Mouse (Mus musculus) embryonic facial prominence, embryonic 11.5 days (tissue): ENCODE measurements at regions not wholly inside any gene's neighbourhood (a gene's known extent, or its start where the extent isn't known, plus 50 kb on each side); places are given as distances from the start of the nearest gene placed in this dataset.
"Not testable (repeated sequence)": the region's sequence is repeated elsewhere in the genome, so short reads cannot be mapped to it uniquely, and the experiment has no call there.

ENCODE experiments used
- ATAC-seq: fragments of 200-750 bp; cut with Nextera tagmentation; replicated peaks from 2 replicates; pipeline ENCODE4 v1.8.0; 2017; ENCODE audit warnings: low read depth; ENCODE audit not compliant: insufficient number of reproducible peaks, low FRiP score, low TSS enrichment
- DNase-seq: peaks from one replicate; pipeline ENCODE4 v3.0.0-alpha.2; 2015; ENCODE audit warnings: low spot score
- H3K27ac ChIP-seq: fragments of 300-500 bp; sonication (generic); replicated peaks from 2 replicates; pipeline ENCODE4 v1.5.1; 2014; ENCODE audit warnings: mild to moderate bottlenecking, low read depth, low read length, control low read depth
- H3K27me3 ChIP-seq: fragments of 300-500 bp; sonication (generic); 2 replicates; pipeline ENCODE4 v1.6.1; 2014; ENCODE audit warnings: mild to moderate bottlenecking, low read length, moderate library complexity, mixed read lengths; ENCODE audit not compliant: control insufficient read depth, insufficient read depth
- H3K36me3 ChIP-seq: fragments of 300-500 bp; sonication (generic); replicated peaks from 2 replicates; pipeline ENCODE4 v1.6.1; 2014; ENCODE audit warnings: low read depth, mild to moderate bottlenecking, low read length, moderate library complexity, mixed read lengths; ENCODE audit not compliant: control insufficient read depth, insufficient read depth
- H3K4me1 ChIP-seq: fragments of 300-500 bp; sonication (generic); 2 replicates; pipeline ENCODE4 v1.6.1; 2014; ENCODE audit warnings: low read length, mixed read lengths; ENCODE audit not compliant: control insufficient read depth, insufficient read depth
- H3K4me2 ChIP-seq: fragments of 300-500 bp; sonication (generic); 2 replicates; pipeline ENCODE4 v1.6.1; 2014; ENCODE audit warnings: low read depth, mild to moderate bottlenecking, control low read depth, low read length, moderate library complexity
- H3K4me3 ChIP-seq: fragments of 300-500 bp; sonication (generic); 2 replicates; pipeline ENCODE4 v1.5.1; 2014; ENCODE audit warnings: low read depth, low read length, control low read depth
- H3K9ac ChIP-seq: fragments of 300-500 bp; sonication (generic); replicated peaks from 2 replicates; pipeline ENCODE4 v1.6.1; 2014; ENCODE audit warnings: mild to moderate bottlenecking, control low read depth, low read length
- H3K9me3 ChIP-seq: fragments of 300-500 bp; sonication (generic); replicated peaks from 2 replicates; pipeline ENCODE4 v1.6.1; 2016; ENCODE audit warnings: mild to moderate bottlenecking, low read length, inconsistent platforms, mixed read lengths; ENCODE audit not compliant: control insufficient read depth
- WGBS: fragments of 180-500 bp; shearing (Covaris S2); extraction: QIAGEN DNeasy Blood & Tissue Kit; methylation state at CpG from one replicate; pipeline ENCODE4 v1.1.7; 2014; 5-methylcytosine and 5-hydroxymethylcytosine counted together

- Histone ChIP-seq H3K9ac (no peak overlapping the region), H3K4me3 (no peak overlapping the region), H3K36me3 (no peaks in the 10 kb centered on the region), H3K9me3 (no peaks in the 10 kb centered on the region), H3K4me1 (no peaks in the 10 kb centered on the region), H3K27ac (no peak overlapping the region), H3K27me3 (no peaks in the 10 kb centered on the region), H3K4me2 (no peak overlapping the region)
- no peak for DNase-seq
- ATAC-seq, result no peak
These were observed 1102.4 kb upstream of the Ghitm start for GRCm38 (mm10) chr14:38237471-38237870.

GRCm38 (mm10) chr14:38208591-38208990, 1073.5 kb upstream of the Ghitm start:
- DNase-seq (no peak), ATAC-seq (no peak)
- Histone ChIP-seq H3K4me1 (no peaks in the 10 kb centered on the region), H3K27me3 (no peaks in the 10 kb centered on the region), H3K9ac (no peak overlapping the region), H3K36me3 (no peaks in the 10 kb centered on the region), H3K4me2 (no peak overlapping the region), H3K9me3 (no peaks in the 10 kb centered on the region), H3K4me3 (no peak overlapping the region), H3K27ac (no peak overlapping the region)

GRCm38 (mm10) chr14:38191771-38192170, 1056.7 kb upstream of the Ghitm start:
- no peak for DNase-seq
- Histone ChIP-seq H3K4me2 (no peak overlapping the region), H3K36me3 (no peaks in the 10 kb centered on the region), H3K4me3 (no peak overlapping the region), H3K9me3 (no peaks in the 10 kb centered on the region), H3K27ac (no peak overlapping the region), H3K27me3 (no peaks in the 10 kb centered on the region), H3K9ac (no peak overlapping the region), H3K4me1 (no peaks in the 10 kb centered on the region)
- ATAC-seq, result no peak
- whole genome bisulfite sequencing, result 71% methylated on average over 1 of the region's 1 CpGs

GRCm38 (mm10) chr14:38185606-38186005, 1050.5 kb upstream of the Ghitm start:
- not testable (repeated sequence) for H3K9ac ChIP-seq, H3K9me3 ChIP-seq, ATAC-seq, H3K4me1 ChIP-seq, H3K27me3 ChIP-seq, H3K27ac ChIP-seq, H3K4me3 ChIP-seq, DNase-seq, H3K36me3 ChIP-seq, H3K4me2 ChIP-seq

GRCm38 (mm10) chr14:38152843-38153242, 1017.8 kb upstream of the Ghitm start:
- no peak overlapping the region for H3K27ac ChIP-seq
- no peaks in the 10 kb centered on the region for H3K36me3 ChIP-seq
- no peak overlapping the region for H3K4me2 ChIP-seq
- H3K27me3 ChIP-seq, result no peaks in the 10 kb centered on the region
- no peaks in the 10 kb centered on the region for H3K4me1 ChIP-seq
- no peak for DNase-seq
- H3K9me3 ChIP-seq, result no peaks in the 10 kb centered on the region
- H3K9ac ChIP-seq, result no peak overlapping the region
- no peak for ATAC-seq
- no peak overlapping the region for H3K4me3 ChIP-seq

- no peaks in the 10 kb centered on the region for H3K9me3 ChIP-seq
- no peak overlapping the region for H3K4me3 ChIP-seq
- no peaks in the 10 kb centered on the region for H3K27me3 ChIP-seq
- no peak overlapping the region for H3K27ac ChIP-seq
- ATAC-seq (no peak), DNase-seq (peak; percentile 3)
- H3K36me3 ChIP-seq, result no peaks in the 10 kb centered on the region
- no peak overlapping the region for H3K4me2 ChIP-seq
- no peak overlapping the region for H3K9ac ChIP-seq
- WGBS, result 39% methylated on average over 3 of the region's 3 CpGs
- no peaks in the 10 kb centered on the region for H3K4me1 ChIP-seq
These were observed 995.6 kb upstream of the Ghitm start for GRCm38 (mm10) chr14:38130719-38131118.
